Mouse (Mus musculus): ENCODE results near the gene Trim8. TPM values are rescaled to one million over a fixed set of nuclear protein-coding genes. Genes with fewer than 3 reads are reported as not detected.

Trim8 gene
- total and polyA plus RNA-seq, 3 experiments: 4.4 to 24.9 (median 12.0) TPM

- H3K27ac ChIP-seq (ENCODE audit: insufficient read depth, low read depth): peak overlapping the region; percentile 60; the same call in 1 of the 2 replicates
- H3K9ac ChIP-seq (ENCODE audit: insufficient read depth, low read depth): peak overlapping the region; percentile 34; the same call in 1 of the 2 replicates
- no peaks in the 10 kb centered on the region for H3K9me3 ChIP-seq (replicated peaks; ENCODE audit: low read length)
- H3K4me1 ChIP-seq (ENCODE audit: control insufficient read depth in 1 of 2, insufficient read depth in 2 of 2): peaks cover 8 to 31% of the 10 kb centered on the region in 2 experiments
- H3K4me2 ChIP-seq (ENCODE audit: insufficient read depth, low read depth, poor library complexity, severe bottlenecking): peak overlapping the region; percentile 95
- peak overlapping the region in 2 of 3 experiments; percentile 15 to 34 for H3K4me3 ChIP-seq (replicated peaks in 1 of 3; ENCODE audit: low read depth in 2 of 3, low read length in 2 of 3, poor library complexity in 1 of 3)
- peaks cover 0 to 9% of the 10 kb centered on the region in 2 experiments for H3K36me3 ChIP-seq (replicated peaks in 1 of 2; ENCODE audit: control insufficient read depth in 1 of 2, insufficient read depth in 1 of 2, low read length in 1 of 2)
- peak; percentile 37 for DNase-seq (ENCODE audit: extremely low read depth)
- in situ Hi-C loops (cut with MboI; ENCODE audit: low pct_ligation_motif_present, low pct_unique_long_range_greater_than_20kb, low sequenced_read_pairs) (no loop called here), dilution Hi-C loops (cut with MboI; ENCODE audit: extremely low pct_ligation_motif_present, extremely low pct_unique_long_range_greater_than_20kb, low sequenced_read_pairs) (no loop called here)
- H3K79me2 ChIP-seq (replicated peaks; ENCODE audit: control insufficient read depth, extremely low read depth, insufficient read depth, poor library complexity, severe bottlenecking): no peaks in the 10 kb centered on the region
- TF ChIP-seq JUN (IDR thresholded peaks at IDR 0.05; ENCODE audit: insufficient read depth, low read depth, low read length) (peak; percentile 88), JUND (conservative IDR thresholded peaks at IDR 0.05; ENCODE audit: low read depth, low read length) (peak; percentile 57), MAX (IDR thresholded peaks at IDR 0.05; ENCODE audit: low read length) (no peak), MYC (IDR thresholded peaks at IDR 0.05; ENCODE audit: low read depth, low read length) (no peak), ELF1 (IDR thresholded peaks at IDR 0.05; ENCODE audit: low read depth, low read length) (no peak), MEF2A (IDR thresholded peaks at IDR 0.05; ENCODE audit: borderline replicate concordance, low read depth, low read length) (peak; percentile 96), SIN3A (IDR thresholded peaks at IDR 0.05; ENCODE audit: low read length) (peak; percentile 48; the same call in 1 of the 2 replicates), ZC3H11A (IDR thresholded peaks at IDR 0.05; ENCODE audit: low read depth, low read length) (no peak), POLR2AphosphoS2 (IDR thresholded peaks at IDR 0.05; ENCODE audit: low read depth, low read length) (no peak), MAFK (IDR thresholded peaks at IDR 0.05; ENCODE audit: insufficient replicate concordance, low read length) (no peak)
- H3K27me3 ChIP-seq (replicated peaks): no peaks in the 10 kb centered on the region
Observed at GRCm38 (mm10) chr19:46562581-46563515, 61.3 kb downstream of the Trim8 start.

- H3K9ac ChIP-seq (ENCODE audit: insufficient read depth, low read depth): peak overlapping the region; percentile 34; the same call in 1 of the 2 replicates
- TF ChIP-seq NRF1 (IDR thresholded peaks at IDR 0.05; ENCODE audit: low read depth, low read length) (peak; percentile 35; the same call in 1 of the 2 replicates), IRF4 (IDR thresholded peaks at IDR 0.05; ENCODE audit: low read depth, low read length) (no peak), RAD21 (IDR thresholded peaks at IDR 0.05; ENCODE audit: low read depth, low read length) (no peak), MAZ (IDR thresholded peaks at IDR 0.05; ENCODE audit: low read depth, low read length) (no peak), TCF12 (IDR thresholded peaks at IDR 0.05; ENCODE audit: low read depth, low read length) (no peak)
- peaks cover 8 to 31% of the 10 kb centered on the region in 2 experiments for H3K4me1 ChIP-seq (ENCODE audit: control insufficient read depth in 1 of 2, insufficient read depth in 2 of 2)
- peaks cover 0 to 6% of the 10 kb centered on the region in 2 experiments for H3K36me3 ChIP-seq (replicated peaks in 1 of 2; ENCODE audit: control insufficient read depth in 1 of 2, insufficient read depth in 1 of 2, low read length in 1 of 2)
- no peaks in the 10 kb centered on the region for H3K9me3 ChIP-seq (replicated peaks; ENCODE audit: low read length)
- no peaks in the 10 kb centered on the region for H3K27me3 ChIP-seq (replicated peaks)
- no peaks in the 10 kb centered on the region for H3K79me2 ChIP-seq (replicated peaks; ENCODE audit: control insufficient read depth, extremely low read depth, insufficient read depth, poor library complexity, severe bottlenecking)
- DNase-seq (ENCODE audit: extremely low read depth): no peak
- dilution Hi-C loops (cut with MboI; ENCODE audit: extremely low pct_ligation_motif_present, extremely low pct_unique_long_range_greater_than_20kb, low sequenced_read_pairs) (no loop called here), in situ Hi-C loops (cut with MboI; ENCODE audit: low pct_ligation_motif_present, low pct_unique_long_range_greater_than_20kb, low sequenced_read_pairs) (no loop called here)
- H3K27ac ChIP-seq (ENCODE audit: insufficient read depth, low read depth): peak overlapping the region; percentile 87
- peak overlapping the region; percentile 95 for H3K4me2 ChIP-seq (ENCODE audit: insufficient read depth, low read depth, poor library complexity, severe bottlenecking)
- peak overlapping the region in 2 of 3 experiments; percentile 13 to 53 for H3K4me3 ChIP-seq (replicated peaks in 1 of 3; ENCODE audit: low read depth in 2 of 3, low read length in 2 of 3, poor library complexity in 1 of 3)
Observed at GRCm38 (mm10) chr19:46563603-46564002, 62.1 kb downstream of the Trim8 start.
